Mouse (Mus musculus): ENCODE measurements at regions not wholly inside any gene's neighbourhood (a gene's known extent, or its start where the extent isn't known, plus 50 kb on each side); places are given as distances from the start of the nearest gene placed in this dataset.
"Not testable (repeated sequence)": the region's sequence is repeated elsewhere in the genome, so short reads cannot be mapped to it uniquely, and the experiment has no call there.

- Histone ChIP-seq H3K4me3 (no peak overlapping the region), H3K27ac (no peak overlapping the region)
- no peak for DNase-seq (ENCODE audit: extremely low spot score in 1 of 2, low spot score in 2 of 2)
- intact Hi-C loops (cut with DNase I): no loop called here
- no peak for TF ChIP-seq CTCF (IDR thresholded peaks at IDR 0.05)
These were observed 225.2 kb downstream of the 3100002H09Rik start for GRCm38 (mm10) chr4:124385106-124386055.

- no peak overlapping the region for H3K4me3 ChIP-seq
- TF ChIP-seq CTCF (IDR thresholded peaks at IDR 0.05): no peak
- intact Hi-C loops (cut with DNase I): no loop called here
These were observed 234.1 kb downstream of the 3100002H09Rik start for GRCm38 (mm10) chr4:124376504-124376903.

GRCm38 (mm10) chr4:124375581-124375980 is 235.0 kb downstream of the 3100002H09Rik start:
- Histone ChIP-seq H3K4me3 (no peak overlapping the region), H3K27ac (no peak overlapping the region)
- no peak for TF ChIP-seq CTCF (IDR thresholded peaks at IDR 0.05)
- DNase-seq (ENCODE audit: extremely low spot score in 1 of 2, low spot score in 2 of 2): no peak
- intact Hi-C loops (cut with DNase I): no loop called here

More at GRCm38 (mm10) chr4:124376504-124376903, 234.1 kb downstream of the 3100002H09Rik start:
- no peak overlapping the region for H3K27ac ChIP-seq
- no peak for DNase-seq (ENCODE audit: extremely low spot score in 1 of 2, low spot score in 2 of 2)

GRCm38 (mm10) chr4:124368831-124369230 is 241.8 kb downstream of the 3100002H09Rik start:
- DNase-seq (ENCODE audit: extremely low spot score in 1 of 2, low spot score in 2 of 2): no peak
- intact Hi-C loops (cut with DNase I): no loop called here
- H3K27ac ChIP-seq: no peak overlapping the region
- H3K4me3 ChIP-seq: no peak overlapping the region
- no peak for TF ChIP-seq CTCF (IDR thresholded peaks at IDR 0.05)

GRCm38 (mm10) chr4:124368085-124368484 is 242.5 kb downstream of the 3100002H09Rik start:
- H3K27ac ChIP-seq: no peak overlapping the region
- DNase-seq (ENCODE audit: extremely low spot score in 1 of 2, low spot score in 2 of 2): no peak
- no peak overlapping the region for H3K4me3 ChIP-seq
- intact Hi-C loops (cut with DNase I): no loop called here
- no peak for TF ChIP-seq CTCF (IDR thresholded peaks at IDR 0.05)

GRCm38 (mm10) chr4:124360578-124360908 is 250.1 kb downstream of the 3100002H09Rik start:
- Histone ChIP-seq H3K4me3 (no peak overlapping the region), H3K27ac (no peak overlapping the region)
- intact Hi-C loops (cut with DNase I): no loop called here
- TF ChIP-seq CTCF (IDR thresholded peaks at IDR 0.05): no peak
- DNase-seq (ENCODE audit: extremely low spot score in 1 of 2, low spot score in 2 of 2): no peak

GRCm38 (mm10) chr4:124359707-124360577 is 250.7 kb downstream of the 3100002H09Rik start:
- no peak for TF ChIP-seq CTCF (IDR thresholded peaks at IDR 0.05)
- Histone ChIP-seq H3K27ac (no peak overlapping the region), H3K4me3 (no peak overlapping the region)
- no peak for DNase-seq (ENCODE audit: extremely low spot score in 1 of 2, low spot score in 2 of 2)
- intact Hi-C loops (cut with DNase I): no loop called here

- intact Hi-C loops (cut with DNase I); H3K27ac ChIP-seq; H3K4me3 ChIP-seq; DNase-seq (ENCODE audit: extremely low spot score in 1 of 2, low spot score in 2 of 2): not testable (repeated sequence)
These were observed 252.1 kb downstream of the 3100002H09Rik start for GRCm38 (mm10) chr4:124358456-124358855.

GRCm38 (mm10) chr4:124350361-124350760 is 260.2 kb downstream of the 3100002H09Rik start:
- intact Hi-C loops (cut with DNase I): no loop called here
- Histone ChIP-seq H3K27ac (no peak overlapping the region), H3K4me3 (no peak overlapping the region)
- no peak for DNase-seq (ENCODE audit: extremely low spot score in 1 of 2, low spot score in 2 of 2)
- no peak for TF ChIP-seq CTCF (IDR thresholded peaks at IDR 0.05)

GRCm38 (mm10) chr4:124349610-124350295 is 260.9 kb downstream of the 3100002H09Rik start:
- intact Hi-C loops (cut with DNase I): no loop called here
- H3K27ac ChIP-seq: no peak overlapping the region
- no peak overlapping the region for H3K4me3 ChIP-seq
- TF ChIP-seq CTCF (IDR thresholded peaks at IDR 0.05): no peak
- no peak for DNase-seq (ENCODE audit: extremely low spot score in 1 of 2, low spot score in 2 of 2)

GRCm38 (mm10) chr4:124349055-124349454 is 261.5 kb downstream of the 3100002H09Rik start:
- no peak for DNase-seq (ENCODE audit: extremely low spot score in 1 of 2, low spot score in 2 of 2)
- no peak overlapping the region for H3K27ac ChIP-seq
- no peak for TF ChIP-seq CTCF (IDR thresholded peaks at IDR 0.05)
- intact Hi-C loops (cut with DNase I): no loop called here
- H3K4me3 ChIP-seq: no peak overlapping the region

- intact Hi-C loops (cut with DNase I): no loop called here
- DNase-seq (ENCODE audit: extremely low spot score in 1 of 2, low spot score in 2 of 2): no peak
- Histone ChIP-seq H3K4me3 (no peak overlapping the region), H3K27ac (no peak overlapping the region)
- no peak for TF ChIP-seq CTCF (IDR thresholded peaks at IDR 0.05)
These were observed 270.5 kb downstream of the 3100002H09Rik start for GRCm38 (mm10) chr4:124340073-124340472.
